Mouse (Mus musculus): ENCODE measurements around the gene Atxn2l. TPM values are rescaled to one million over a fixed set of nuclear protein-coding genes. Genes with fewer than 3 reads are reported as not detected.

Gene Atxn2l
- total RNA-seq, 2 experiments from 2014 or later, result 65.0 to 84.5 TPM

- DNase-seq, result no peak
These were observed 40.2 kb downstream of the Atxn2l start, which contains the start of gene Atp2a1 for GRCm38 (mm10) chr7:126463004-126463403. TSS of gene Atp2a1 (minus strand) at chr7:126463108.

DNA sequence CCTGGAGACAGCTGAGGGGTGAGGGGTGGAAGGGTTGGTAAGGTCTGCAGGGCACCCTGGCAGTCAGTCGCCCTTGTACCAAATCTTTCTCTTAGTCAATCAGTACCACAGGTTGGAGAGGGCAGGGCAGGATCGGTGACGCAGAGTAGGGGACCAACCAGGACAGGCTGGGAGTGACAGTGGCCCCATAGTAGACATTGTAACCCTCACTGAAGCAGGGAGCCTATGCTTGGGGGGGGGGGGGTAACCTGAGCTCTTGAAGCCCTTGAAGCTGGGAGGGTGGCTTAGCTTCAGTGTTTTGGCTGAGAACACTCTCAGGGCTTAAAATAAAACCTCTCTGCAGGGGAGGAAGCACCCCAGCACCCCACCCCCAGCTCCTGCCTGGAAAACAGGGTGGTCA is 41.6 kb downstream of the Atxn2l start:
- no peak for DNase-seq

DNA sequence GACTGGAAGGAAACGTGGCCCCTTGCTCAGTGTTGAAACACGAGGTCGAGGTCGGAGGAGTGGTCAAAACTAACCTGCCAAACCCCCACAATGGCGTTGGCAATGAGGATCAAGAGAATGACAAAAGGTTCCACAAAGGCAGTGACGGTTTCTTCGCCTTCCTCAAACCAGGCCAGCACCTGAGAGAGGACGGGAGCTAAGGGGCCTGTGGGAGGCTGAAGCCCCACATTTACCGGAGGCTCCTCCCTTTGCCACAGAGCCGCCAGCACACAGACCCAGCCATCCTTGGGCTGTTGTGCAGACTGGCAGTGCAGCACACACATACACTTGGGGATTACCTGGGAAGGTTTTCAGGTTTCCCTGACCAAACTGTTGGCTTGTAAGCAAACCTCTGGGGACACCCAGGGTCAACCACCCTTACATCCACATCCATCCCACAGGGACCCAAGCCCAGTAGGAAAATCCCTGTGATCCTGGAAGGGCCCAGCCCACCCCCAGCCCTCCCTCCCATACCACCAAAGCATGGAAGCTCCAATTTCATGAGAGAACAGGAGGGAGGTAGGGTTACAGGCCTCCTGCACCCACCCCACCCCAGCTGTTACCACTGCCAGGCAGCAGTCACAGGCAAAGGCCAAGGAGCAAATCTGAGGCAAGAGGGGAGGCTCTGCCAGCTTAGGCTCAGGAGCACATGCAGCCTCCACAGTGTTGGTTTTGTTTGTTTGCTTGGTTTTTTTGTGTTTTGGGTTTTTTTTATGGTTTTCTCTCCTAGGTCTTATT is 42.4 kb downstream of the Atxn2l start:
- DNase-seq, result no peak

DNA sequence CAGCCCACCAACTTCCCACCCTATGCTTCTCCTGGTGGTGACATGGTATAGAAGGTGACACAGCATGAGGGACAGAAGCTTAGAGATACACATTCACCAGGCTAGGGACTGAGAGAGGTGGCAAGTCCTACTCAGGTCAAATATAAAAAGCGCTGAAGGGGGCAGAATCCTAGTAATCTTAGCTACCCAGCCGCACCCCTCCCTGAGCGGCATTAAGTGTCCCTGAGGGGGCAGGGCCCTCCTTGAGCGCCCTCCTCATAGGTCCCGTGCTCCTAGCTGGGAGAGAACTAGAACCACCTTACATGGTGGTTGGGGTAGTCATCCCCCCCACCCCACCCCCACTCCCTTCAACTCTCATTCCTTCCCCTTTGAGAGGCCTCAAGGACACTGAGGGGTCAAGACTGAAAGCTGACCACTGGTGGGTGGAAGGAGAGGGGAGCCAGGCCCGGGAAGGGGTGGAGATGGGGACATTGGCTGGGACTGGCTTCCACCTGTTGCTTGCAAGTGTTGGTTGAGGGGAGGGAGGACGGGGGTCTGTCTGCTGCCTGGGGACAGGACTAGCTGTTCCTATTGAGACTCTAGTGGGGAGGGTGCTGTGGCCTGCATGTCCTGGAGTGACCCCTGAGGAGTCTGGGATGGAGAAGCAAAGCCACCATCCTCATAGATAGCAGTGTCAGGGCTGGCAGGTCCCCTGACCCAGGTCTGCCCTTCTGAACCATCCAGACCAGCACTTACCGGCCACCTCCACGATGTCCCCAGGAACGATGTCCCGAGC is 44.2 kb downstream of the Atxn2l start:
- DNase-seq, result no peak

DNA sequence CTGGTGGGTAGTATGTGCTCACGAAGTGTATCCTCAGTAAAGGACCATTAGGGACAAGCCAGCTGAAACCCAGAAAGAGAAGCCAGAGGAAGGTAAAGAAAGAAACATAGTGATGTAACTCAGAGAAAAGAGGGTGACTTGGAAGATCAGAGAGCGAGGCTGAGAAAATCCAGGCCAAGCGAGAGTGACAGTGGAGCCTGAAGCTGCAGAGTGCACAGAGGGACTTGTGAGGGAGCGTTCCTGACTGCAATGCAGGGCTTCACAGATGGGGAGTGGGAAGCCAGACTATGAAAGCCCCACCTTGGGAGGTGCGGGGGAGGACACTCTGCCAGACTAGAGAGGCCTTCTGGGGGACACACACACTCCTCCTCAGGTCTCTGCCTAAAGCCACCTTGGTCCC is 45.0 kb downstream of the Atxn2l start:
- no peak for DNase-seq

DNA sequence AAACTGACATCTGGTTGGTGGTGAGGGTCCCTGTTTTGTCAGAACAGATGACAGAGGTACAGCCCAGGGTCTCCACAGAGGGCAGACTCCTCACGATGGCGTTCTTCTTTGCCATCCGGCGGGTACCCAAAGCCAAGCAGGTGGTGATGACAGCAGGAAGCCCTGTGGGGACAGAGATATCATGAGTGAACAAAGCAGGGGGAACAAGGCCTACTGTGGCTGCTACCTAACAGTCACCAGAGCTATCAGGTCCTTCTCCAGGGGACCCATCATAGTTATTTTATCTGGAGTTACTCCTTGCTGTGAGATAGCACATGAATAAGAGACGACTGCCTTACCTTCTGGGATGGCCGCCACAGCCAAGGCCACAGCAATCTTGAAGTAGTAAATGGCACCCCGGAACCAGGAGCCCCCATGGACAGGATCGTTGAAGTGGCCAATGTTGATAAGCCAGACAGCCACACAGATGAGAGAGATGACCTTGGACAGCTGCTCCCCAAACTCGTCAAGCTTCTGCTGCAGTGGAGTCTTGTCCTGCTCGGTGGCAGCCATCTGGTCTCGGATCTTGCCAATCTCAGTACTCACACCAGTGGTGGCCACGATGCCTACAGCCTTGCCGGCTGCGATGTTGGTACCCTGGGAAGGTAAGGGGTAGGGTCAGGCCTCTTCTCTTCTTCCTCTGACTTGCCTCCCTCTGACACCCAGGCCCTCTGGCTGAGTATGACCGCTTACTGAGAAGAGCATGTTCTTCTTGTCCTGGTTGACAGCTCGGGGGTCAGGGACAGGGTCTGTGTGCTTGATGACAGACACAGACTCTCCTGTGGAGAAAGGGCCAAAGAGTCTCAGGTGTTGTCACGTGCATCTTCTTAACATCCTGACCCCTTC is 46.6 kb downstream of the Atxn2l start:
- no peak for DNase-seq

- no peak for DNase-seq
These were observed 48.0 kb downstream of the Atxn2l start for GRCm38 (mm10) chr7:126455242-126455641.

- DNase-seq, result no peak
These were observed 49.4 kb downstream of the Atxn2l start for GRCm38 (mm10) chr7:126453861-126454260.

DNA sequence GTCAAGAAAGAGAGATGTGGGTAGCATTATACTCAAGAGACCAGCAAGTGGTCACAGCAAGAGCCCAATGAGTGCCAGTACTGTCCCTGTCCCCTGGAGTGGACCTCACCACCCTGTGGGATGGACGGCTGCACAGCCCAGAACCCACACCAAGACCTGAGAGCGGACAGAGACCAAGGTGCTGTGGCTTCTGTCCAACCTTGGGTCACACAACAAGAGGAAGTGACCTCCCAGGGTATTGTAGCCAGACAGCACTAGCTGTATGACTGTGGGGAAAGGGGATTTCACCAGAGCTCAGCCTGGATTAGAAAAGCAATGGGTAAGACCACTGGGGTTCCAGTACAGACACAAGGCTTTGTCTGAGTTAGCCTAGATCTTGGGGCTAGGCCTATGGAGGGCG is 51.0 kb downstream of the Atxn2l start:
- DNase-seq, result no peak

DNA sequence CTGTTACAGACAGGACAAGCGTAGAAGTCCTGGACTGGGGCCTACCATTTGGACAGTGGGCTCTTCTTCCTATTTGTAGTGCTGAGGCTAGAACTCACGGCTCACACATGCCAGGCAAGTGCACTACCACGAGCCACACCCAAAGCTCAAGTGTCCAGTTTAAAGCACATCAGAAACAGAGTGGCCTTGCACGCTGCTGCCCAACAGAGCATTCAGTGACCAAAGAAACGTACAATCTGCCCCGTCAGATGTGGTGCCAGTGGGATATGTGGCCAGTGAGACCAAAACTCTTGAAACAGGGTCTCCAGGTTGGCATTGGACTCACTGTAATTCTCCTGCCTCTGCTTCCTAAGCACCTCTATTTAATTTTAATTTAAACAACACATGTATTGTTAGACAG is 52.6 kb downstream of the Atxn2l start:
- DNase-seq, result no peak

- DNase-seq, result no peak
These were observed 53.2 kb downstream of the Atxn2l start for GRCm38 (mm10) chr7:126449991-126450390.

DNA sequence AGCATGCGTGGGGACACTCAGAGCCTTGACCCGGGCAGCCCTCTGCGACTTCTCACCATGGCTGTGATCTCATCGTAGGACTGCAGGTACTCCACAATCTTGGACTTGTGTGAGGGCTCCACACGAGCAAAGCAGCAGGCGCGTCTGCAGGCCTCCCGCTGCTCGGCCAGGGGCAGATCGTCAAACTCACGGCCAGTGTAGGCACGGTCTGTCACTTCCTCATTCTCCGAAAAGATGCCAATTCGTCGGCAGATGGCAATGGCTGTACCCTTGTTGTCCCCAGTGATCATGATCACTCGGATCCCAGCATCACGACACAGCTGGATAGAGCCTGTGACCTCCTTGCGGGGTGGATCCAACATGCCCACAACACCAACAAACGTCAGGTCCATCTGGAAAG is 54.8 kb downstream of the Atxn2l start:
- no peak for DNase-seq

GRCm38 (mm10) chr7:126446217-126446616 is 57.0 kb downstream of the Atxn2l start:
- no peak for DNase-seq

DNA sequence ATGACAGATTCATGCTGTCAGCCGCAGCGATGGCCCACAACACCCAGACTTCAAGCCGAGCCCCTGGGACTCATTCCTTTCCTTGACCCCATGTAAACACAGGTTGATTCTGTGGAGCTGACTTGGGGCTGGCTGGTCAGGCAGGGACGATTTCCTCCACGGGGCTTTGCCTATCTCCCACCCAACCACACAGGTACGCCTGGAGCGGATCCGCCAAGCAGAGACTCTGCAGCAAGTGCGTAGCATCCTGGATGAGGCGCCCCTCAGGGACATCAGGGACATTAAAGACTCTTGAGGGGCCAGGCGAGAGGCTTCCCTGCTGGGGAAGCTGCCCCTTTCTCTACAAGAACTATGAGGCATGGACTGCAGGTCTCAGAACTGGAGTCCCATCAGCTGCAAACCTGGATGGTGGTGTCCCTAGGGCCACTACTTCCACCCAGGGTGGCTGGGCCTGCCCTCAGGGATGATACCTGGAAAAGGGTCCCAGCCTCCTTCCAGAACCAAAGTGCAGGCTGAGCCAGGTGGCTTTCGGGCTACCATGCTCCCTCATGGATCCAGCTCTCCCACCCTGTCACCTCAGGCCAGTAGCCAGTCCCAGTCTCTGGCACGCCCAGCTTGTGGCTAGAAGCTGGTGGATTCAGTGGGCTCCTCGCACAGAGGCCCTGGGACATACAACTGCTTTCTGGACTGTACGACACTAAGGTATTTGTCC is 58.0 kb downstream of the Atxn2l start:
- DNase-seq, result no peak

GRCm38 (mm10) chr7:126444536-126444935 is 58.7 kb downstream of the Atxn2l start:
- no peak for DNase-seq

DNA sequence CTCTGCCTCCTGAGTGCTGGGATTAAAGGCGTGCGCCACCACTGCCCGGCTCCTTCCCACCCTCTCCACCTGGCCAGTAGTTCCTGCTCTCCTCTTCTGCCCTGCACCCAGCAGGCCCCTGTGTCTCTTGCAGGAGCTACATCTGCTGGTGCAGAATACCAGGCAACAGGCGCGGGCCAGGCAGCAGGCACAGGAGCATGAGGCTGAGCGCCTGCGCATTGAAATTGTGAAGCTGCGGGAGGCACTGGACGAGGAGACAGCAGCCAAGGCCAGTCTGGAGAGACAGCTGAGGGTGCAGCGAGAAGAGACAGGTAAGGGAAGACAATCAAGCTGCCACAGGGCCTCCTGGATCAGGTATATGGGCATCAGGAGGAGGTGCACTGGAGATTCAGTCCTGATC is 59.2 kb downstream of the Atxn2l start:
- no peak for DNase-seq

Other genes starting within 250 kb of the Atxn2l start
- gene Sbk1, start 230.8 kb downstream of the Atxn2l start, total RNA-seq (2021), result 10 to 100 TPM; 40.7 to 52.5 TPM
- 1 to 10 TPM; 4.0 to 4.1 TPM for gene Lat, start 133.9 kb downstream of the Atxn2l start, total RNA-seq (2021)
- gene Spns1, start 126.0 kb downstream of the Atxn2l start, total RNA-seq (2021), result 10 to 100 TPM; 36.6 to 43.9 TPM
- 1 to 10 TPM; 6.9 to 7.3 TPM for gene Nfatc2ip, start 106.7 kb downstream of the Atxn2l start, total RNA-seq (2021)
- gene Cd19, start 88.5 kb downstream of the Atxn2l start, total RNA-seq (2021), result 1 to 10 TPM; 4.0 to 4.9 TPM
- 10 to 100 TPM; 26.5 to 42.3 TPM for gene Rabep2, start 74.7 kb downstream of the Atxn2l start, total RNA-seq (2021)
- gene Atp2a1, start 40.3 kb downstream of the Atxn2l start, total RNA-seq (2021), result 100 to 1,000 TPM; 189 to 579 TPM
- 10 to 100 TPM; 47.5 to 53.4 TPM for gene Sh2b1, start 28.0 kb downstream of the Atxn2l start, total RNA-seq (2021)
- 100 to 1,000 TPM; 215 to 222 TPM for gene Tufm, start 16.1 kb downstream of the Atxn2l start, total RNA-seq (2021)
- 100 to 1,000 TPM; 214 to 223 TPM for gene Eif3c, start 63.0 kb upstream of the Atxn2l start, total RNA-seq (2021)
- gene Apobr, start 81.5 kb upstream of the Atxn2l start, total RNA-seq (2021), result 1 to 10 TPM; 2.1 to 2.2 TPM
- 10 to 100 TPM; 26.1 to 36.1 TPM for gene Cln3, start 82.4 kb upstream of the Atxn2l start, total RNA-seq (2021)
- gene Il27, start 91.5 kb upstream of the Atxn2l start, total RNA-seq (2021), result not detected
- 10 to 100 TPM; 14.9 to 19.9 TPM for gene Nupr1, start 127.4 kb upstream of the Atxn2l start, total RNA-seq (2021)
- gene Sgf29, start 145.9 kb upstream of the Atxn2l start, total RNA-seq (2021), result 10 to 100 TPM; 31.3 to 46.9 TPM
- gene Sult1a1, start 173.0 kb upstream of the Atxn2l start, total RNA-seq (2021), result 100 to 1,000 TPM in 1 of 2 experiments, 10 to 100 TPM in 1; 53.9 to 125 TPM
- 10 to 100 TPM; 67.6 to 81.0 TPM for gene Bola2, start 192.0 kb upstream of the Atxn2l start, total RNA-seq (2021)
- gene Slx1b, start 192.3 kb upstream of the Atxn2l start, total RNA-seq (2021), result 10 to 100 TPM in 1 of 2 experiments, 1 to 10 TPM in 1; 8.2 to 15.0 TPM
- gene Coro1a, start 204.3 kb upstream of the Atxn2l start, total RNA-seq (2021), result 10 to 100 TPM; 36.1 to 39.3 TPM

All from adrenal gland, postnatal 10 days (tissue).